Mouse (Mus musculus): ENCODE measurements around the gene Rab24.
A peak's percentile ranks its signal among the peaks of the same experiment; 100 is the strongest.

Gene Rab24

GRCm38 (mm10) chr13:55321434-55322129 is at the start of gene Rab24:
Gene Rab24, minus strand, starts transcription at chr13:55321946.
- DNase-seq (ENCODE audit: low read depth, low spot score): peak; percentile 68

- no peak for DNase-seq (ENCODE audit: low read depth, low spot score)
Observed at GRCm38 (mm10) chr13:55371007-55371681, 49.4 kb upstream of the Rab24 start.

- DNase-seq (ENCODE audit: low read depth, low spot score): no peak
Observed at GRCm38 (mm10) chr13:55370234-55370633, 48.5 kb upstream of the Rab24 start.

- no peak for DNase-seq (ENCODE audit: low read depth, low spot score)
Observed at GRCm38 (mm10) chr13:55369531-55370114, 47.9 kb upstream of the Rab24 start, which contains the start of gene Rgs14. Gene Rgs14, plus strand, starts transcription at chr13:55369732.

- DNase-seq (ENCODE audit: low read depth, low spot score): no peak
Observed at GRCm38 (mm10) chr13:55368401-55368800, 46.7 kb upstream of the Rab24 start.

- peak; percentile 94 for DNase-seq (ENCODE audit: low read depth, low spot score)
Observed at GRCm38 (mm10) chr13:55362453-55363060, 40.8 kb upstream of the Rab24 start, which contains the start of gene Lman2. Gene Lman2, minus strand, starts transcription at chr13:55362783.

GRCm38 (mm10) chr13:55361974-55362452 is 40.3 kb upstream of the Rab24 start:
- no peak for DNase-seq (ENCODE audit: low read depth, low spot score)

GRCm38 (mm10) chr13:55361145-55361544 is 39.4 kb upstream of the Rab24 start:
- DNase-seq (ENCODE audit: low read depth, low spot score): no peak

- no peak for DNase-seq (ENCODE audit: low read depth, low spot score)
Observed at GRCm38 (mm10) chr13:55346745-55347144, 25.0 kb upstream of the Rab24 start.

GRCm38 (mm10) chr13:55344286-55344685 is 22.5 kb upstream of the Rab24 start:
- DNase-seq (ENCODE audit: low read depth, low spot score): no peak

GRCm38 (mm10) chr13:55342469-55342868 is 20.7 kb upstream of the Rab24 start:
- no peak for DNase-seq (ENCODE audit: low read depth, low spot score)

- no peak for DNase-seq (ENCODE audit: low read depth, low spot score)
Observed at GRCm38 (mm10) chr13:55339259-55339658, 17.5 kb upstream of the Rab24 start.

GRCm38 (mm10) chr13:55338131-55339054 is 16.6 kb upstream of the Rab24 start:
- no peak for DNase-seq (ENCODE audit: low read depth, low spot score)

GRCm38 (mm10) chr13:55337341-55337975 is 15.7 kb upstream of the Rab24 start:
- no peak for DNase-seq (ENCODE audit: low read depth, low spot score)

- DNase-seq (ENCODE audit: low read depth, low spot score): no peak
Observed at GRCm38 (mm10) chr13:55335701-55336100, 14.0 kb upstream of the Rab24 start.

- DNase-seq (ENCODE audit: low read depth, low spot score): no peak
Observed at GRCm38 (mm10) chr13:55332331-55332730, 10.6 kb upstream of the Rab24 start.

- DNase-seq (ENCODE audit: low read depth, low spot score): no peak
Observed at GRCm38 (mm10) chr13:55330567-55331400, 9.0 kb upstream of the Rab24 start.

GRCm38 (mm10) chr13:55329683-55330566 is 8.2 kb upstream of the Rab24 start, which contains the start of gene Mxd3:
Gene Mxd3, minus strand, starts transcription at chr13:55329823.
- DNase-seq (ENCODE audit: low read depth, low spot score): peak; percentile 26

All from retina, adult 2 months (tissue).